Mouse (Mus musculus): ENCODE data around the gene Babam1.

The Babam1 gene

DNA sequence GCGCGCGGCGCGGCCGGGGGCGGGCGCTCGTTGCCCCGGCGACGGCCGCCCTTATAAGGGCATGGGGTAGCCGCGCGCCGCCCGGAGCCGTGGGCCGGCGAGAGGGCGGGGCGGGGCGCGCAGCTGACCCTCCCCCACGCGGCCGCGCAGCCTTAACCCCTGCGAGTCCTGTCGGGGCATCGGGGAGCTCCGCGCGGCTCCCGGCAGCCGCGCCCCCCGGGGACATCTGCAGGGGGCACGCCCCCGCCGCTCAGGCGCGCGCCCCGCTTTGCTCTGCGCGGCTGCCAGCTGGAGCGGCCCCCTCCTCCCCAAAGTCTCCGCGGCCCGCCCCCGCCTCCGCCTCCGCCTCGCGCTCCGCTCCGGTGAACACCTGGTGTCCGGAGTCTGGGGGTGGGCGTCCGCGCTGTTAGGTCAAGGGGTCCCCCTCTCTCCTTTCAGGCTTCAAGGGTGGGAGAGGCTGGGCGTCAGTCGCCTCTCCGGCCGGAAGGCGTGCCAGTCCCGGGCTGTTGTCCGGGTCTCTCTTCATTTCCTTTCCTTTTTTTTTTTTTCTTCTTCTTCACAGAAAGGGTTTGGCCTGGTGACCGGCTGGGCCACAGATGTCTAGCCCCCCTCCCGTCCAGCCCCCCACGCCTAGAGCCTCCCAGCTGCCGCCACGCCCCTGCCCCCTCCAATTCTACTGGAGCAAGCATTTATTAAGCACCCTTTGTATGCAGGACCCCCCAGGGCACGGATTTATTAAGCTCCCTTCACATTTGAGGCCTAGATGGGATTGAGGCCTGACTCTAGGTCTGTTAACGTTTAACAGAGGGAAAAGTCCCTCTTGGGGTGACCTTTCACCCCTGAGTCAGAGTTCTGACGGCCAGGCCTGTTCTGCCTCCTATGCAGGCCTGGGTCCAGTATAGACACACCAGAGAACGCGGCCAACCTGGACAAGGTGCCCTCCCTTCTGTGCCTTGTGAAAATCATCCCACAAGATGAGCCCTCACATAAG lies 14.4 kb upstream of the Babam1 start:
- peak; percentile 93 for DNase-seq

DNA sequence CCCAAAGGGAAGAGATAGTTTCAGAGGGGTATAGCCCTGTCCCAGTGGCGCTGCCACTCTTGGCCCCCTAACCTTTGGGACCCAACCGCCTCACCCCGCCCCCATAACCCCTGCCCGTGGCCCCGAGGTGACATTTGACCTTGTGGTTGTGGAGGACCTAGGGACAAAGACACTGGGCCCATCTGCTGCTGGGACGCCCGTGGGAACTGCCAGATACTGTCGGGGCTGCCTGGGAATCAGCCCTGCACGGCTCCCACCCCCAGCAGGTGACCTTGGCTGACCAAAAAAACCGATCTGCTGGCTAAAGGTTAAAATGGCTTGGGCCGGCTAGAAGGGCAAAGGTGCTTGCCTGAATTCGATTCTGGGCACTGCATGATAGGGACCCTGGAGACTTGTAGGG lies 13.3 kb upstream of the Babam1 start:
- DNase-seq = no peak

DNA sequence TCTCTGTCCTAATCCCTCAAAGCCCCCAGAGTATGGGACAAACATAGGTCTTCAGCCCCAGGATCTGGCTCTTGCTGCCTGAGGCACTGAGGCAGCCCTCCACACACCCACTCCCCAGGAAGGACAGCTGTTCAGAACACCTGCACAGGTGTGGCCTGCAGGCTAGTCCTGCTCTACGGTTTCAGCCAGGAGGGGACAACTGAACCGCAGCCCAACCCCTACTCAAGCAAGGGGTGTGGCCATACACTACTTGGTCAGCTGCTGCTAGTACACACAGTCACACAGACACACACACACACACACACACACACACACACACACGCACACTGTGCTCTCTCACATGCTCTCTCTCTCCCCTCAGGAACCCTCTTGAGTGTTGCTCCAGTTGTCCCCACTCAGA lies 12.8 kb upstream of the Babam1 start:
- peak; percentile 43 for DNase-seq

DNA sequence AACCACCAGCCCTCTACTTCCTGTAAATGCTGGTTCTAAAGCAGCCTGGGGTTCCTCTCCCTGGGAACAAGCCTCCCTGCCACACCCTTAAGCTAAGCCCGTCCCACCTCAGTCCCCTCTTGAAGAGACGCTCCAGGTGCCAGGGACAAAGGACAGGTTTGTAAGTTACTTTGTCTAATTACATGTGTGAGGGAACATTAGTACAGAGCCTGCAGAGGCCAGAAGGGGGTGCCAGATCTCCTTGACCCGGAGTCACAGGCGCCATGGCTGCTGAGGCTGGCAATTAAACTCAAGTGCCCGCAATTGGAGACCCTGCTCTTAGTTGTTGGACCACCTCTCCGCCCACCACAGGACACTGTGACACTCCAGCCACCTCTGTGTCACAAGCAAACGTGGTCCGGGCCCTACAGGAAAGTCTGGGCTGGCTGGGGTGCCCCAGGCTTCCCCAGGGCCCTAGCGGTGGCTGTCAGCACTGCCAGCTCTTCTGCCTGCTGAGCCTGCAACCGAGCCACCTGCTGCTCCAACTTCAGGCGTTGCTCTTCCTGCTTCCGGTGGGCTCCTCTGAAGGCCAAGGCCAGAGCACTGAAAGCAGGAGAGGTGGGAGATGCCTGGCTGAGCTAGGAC lies 11.3 kb upstream of the Babam1 start:
- DNase-seq = peak; percentile 6

DNA sequence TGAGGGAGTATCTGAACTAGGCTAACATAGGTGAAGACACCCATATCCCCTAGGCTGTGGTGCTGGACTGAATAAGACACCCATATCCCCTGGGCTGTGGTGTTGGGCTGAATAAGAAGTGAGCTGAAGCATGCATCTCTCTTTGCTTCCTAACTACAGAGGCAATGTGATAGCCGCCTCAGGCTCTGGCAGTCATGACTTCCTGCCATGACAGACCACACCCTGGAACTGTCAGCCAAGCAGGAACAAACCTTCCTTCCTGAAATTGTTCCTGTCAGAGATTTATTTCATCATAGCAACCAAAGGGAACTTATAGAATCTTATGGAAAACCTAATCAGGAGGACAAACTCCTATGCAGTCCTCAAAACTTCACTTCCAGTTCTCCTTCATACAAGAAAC lies 8.4 kb upstream of the Babam1 start:
- DNase-seq = no peak

DNA sequence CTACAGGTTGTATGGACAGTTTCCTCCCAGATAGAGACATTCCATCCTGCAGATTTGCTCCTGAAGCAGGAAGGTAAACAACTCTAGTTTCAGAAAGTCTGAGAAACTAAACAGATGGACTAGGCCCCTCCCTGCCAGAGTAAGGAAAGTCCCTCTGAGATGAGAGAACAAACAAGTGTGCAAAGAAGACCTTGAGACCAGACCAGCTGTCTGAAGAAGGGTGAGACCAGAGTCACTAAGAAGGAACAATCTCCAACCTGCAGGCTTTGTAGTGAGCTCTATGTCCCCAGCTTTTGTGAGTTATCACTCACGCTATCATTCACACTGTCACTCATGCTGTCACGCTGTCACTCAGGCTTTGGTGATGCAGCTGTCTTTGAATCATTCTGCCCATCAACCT lies 5.0 kb upstream of the Babam1 start:
- DNase-seq = no peak

DNA sequence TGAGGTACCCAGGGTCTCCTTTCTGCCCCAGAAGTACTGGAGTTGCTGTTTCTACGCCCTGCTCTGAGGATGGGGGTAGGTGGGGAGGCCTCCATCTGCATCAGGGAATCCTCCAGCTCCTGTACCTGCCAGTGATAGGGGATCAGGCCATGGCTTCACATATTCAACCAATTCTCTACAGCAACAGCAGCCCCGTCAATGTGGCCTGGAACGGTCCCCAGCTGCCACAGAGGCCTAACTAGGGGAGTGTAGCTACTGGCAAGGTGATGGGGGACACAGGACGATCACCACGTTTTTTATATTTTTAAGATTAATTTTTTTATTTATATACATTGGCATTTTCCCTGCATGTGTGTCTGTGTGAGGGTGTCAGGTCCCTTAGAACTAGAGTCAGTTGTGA lies 4.3 kb upstream of the Babam1 start:
- no peak for DNase-seq

DNA sequence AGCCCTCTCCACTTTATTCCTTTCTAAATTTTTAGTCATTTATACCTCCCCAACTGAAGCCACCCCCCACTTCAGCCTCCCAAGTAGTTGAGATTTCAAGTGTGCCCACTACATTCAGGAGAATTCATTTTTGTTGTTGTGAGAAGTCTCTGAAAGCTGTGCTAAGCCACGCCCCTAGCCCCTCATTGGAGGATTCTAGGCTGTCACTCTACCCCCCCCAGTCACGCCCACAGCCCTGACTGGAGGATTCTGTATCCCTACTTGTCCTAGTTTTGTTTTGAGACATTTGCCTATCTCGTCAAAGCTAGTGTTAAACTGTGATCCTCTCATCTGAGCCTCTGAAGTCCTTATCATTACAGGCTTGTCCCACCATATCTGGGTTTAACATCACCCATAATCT lies 3.8 kb upstream of the Babam1 start:
- peak; percentile 89 for DNase-seq

DNA sequence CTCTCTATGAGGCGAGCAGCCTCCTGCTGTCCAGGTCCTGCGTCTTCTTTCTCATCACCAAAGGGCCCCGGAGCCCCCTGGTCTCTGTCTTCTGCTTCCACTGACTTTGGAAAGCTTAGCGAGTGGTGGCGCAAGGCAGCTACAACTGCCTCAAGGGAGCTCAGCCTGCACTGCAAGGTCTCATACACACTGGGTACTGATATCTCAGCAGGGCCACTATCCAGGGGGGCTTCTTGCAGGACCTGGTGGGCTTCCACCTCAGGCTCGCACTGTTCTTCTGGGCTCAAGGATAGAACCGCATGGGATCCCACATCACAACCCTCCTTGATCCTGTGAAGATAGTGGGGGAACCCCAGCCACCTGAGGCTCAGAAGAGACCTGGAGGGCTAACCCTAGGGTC lies 2.2 kb upstream of the Babam1 start:
- DNase-seq = no peak

DNA sequence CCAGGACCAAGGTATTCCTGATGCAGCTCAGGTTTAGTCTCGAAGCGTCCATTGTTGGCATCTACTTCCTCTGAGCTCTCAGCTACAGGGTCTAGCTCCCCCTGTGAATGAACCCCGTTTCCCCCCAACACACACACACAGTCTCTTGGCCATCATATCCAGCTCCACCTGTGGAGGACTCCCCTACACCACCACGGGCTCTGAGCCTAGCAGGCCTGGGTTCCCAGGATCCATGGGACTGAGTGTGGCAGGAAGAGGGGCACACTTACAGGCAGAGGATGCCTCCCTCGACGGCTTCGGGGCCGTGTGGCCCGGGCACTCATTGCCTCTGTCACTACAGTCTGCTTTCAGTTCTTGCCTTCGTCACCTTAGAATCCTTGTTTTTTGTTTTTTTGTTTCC lies 1.6 kb upstream of the Babam1 start:
- no peak for DNase-seq

DNA sequence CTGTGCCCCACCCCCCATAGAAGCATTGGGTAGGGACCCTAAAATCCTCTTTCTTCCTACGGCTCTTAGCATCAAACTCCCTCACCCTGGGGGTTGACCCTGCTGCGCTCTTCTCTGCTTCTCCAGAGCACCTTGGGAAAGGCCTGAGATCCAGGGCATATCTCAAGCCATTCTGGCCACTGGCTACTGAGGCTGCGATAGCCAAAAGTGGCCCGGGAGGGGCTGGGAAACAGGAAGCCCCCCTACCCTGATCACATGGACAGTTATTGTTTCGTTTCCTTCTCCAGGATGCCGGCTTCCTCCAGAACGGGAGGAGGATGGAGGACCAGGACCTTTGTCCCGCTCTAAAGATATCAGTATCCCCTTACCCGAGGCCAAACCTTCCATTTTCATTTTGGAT lies 1.0 kb upstream of the Babam1 start, which contains the start of gene Ushbp1:
Gene Ushbp1, minus strand, starts transcription at position 174 of the 400 bp plus-strand sequence.
- no peak for DNase-seq

DNA sequence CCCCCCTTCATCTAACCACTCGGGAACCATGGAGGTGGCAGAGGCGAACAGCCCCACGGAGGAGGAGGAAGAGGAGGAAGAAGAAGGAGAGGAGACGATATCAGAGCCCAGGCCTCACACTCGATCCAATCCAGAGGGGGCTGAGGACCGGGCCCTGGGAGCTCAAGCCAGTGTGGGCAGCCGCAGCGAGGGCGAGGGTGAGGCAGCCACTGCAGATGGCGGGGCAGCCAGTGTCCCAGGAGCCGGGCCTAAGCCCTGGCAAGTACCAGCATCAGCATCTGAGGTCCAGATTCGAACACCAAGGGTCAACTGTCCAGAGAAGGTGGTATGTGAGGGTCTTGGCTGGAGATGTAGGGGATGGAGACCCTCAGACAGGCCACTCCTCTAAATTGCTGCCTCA lies 1.0 kb downstream of the Babam1 start:
- no peak for DNase-seq

DNA sequence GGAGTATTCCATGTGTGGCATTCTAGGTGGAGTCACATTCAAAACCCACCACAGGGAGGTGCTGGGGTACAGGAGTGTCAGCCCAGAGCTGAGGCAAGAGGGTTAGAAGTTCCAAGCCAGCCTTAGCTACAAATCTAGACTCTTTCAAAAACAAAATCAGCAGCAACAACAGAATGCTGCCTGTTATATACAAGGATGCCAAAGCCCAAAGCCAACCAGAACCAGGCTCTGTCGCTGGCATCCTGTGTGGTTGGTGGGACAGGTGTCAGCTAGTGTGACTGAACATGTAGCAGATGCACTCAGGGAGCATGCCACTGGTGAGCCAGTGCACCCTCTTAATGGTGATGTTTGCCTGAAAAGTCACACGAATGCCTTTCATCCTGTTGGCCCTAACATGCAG lies 4.2 kb downstream of the Babam1 start:
- no peak for DNase-seq

DNA sequence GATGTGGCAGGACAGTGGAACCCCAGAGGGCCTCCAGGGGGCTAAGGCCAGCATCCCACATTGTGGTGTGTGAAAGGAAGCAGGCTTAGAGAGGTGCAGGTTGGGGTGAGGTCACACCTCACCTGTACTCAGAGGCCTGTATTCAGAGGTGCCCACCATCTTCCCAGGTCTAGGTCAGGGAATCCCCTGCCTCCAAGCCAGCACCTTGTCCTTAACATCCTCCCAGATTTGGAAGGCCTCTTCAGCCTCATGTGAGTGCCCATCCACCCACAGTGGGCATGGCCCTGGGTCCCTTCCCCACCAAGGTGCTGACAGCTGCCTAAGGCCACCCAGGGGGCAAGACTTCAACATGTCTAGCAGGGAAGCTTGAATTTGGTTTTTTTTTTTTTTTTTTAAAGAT lies 4.8 kb downstream of the Babam1 start:
- DNase-seq = no peak

DNA sequence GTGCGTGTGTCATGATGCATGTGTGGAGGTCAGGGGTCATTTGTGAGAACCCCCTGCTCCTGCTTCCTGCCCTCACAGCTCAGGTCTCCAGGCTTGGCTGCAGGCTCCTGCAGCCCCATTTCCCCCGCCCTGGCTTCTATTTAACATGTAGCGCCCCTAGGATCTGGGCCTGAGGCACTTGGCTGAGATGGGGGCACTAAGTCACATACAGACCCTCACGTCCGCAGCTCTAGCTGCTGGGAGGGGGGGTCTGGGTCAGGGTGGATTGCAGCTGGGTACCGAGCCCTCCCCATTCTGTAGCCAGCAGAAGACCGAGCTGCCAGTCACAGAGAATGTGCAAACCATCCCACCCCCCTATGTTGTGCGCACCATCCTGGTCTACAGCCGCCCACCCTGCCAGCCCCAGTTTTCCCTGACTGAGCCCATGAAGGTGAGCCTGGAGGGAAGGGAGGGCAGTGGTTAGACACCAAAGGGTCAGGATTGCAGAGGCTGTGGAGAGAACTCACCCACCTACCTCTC lies 5.8 kb downstream of the Babam1 start:
- DNase-seq = no peak

DNA sequence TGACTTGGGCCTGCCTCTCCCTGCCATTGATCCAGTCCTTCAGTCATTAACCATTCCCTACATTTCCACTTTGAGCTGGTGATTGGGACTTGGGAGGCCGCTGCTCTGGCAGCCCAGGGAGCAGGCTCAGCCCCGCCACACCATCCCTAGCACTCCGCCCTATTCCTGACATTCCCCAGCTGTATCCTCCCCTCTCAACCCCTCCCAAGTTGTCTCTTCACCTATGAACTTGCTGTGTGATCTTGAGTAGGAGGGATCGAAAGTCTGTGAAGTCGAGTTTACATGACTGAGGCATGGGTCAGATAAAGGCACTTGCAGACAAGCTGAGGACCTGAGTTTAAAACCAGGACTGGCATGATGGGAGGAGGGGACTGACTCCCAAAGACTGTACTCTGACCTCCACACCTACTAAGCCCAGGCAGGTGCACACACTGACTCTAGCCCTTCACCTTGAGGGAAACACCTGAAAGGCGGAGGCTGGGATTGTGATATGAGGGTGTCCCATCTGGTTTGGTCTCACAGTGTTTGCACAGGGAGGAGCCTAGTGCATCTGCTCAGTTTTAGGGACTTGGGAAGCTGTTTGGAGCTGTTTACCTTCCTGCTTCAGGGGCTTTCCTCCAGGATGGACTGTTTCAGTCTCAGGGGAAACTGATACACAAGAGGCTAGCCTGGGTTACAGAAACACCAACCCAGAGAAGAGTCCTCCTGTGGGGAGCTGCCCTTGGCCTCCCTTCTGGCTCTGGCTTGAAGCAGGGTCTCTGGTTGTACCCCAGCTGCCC lies 6.6 kb downstream of the Babam1 start:
- no peak for DNase-seq

DNA sequence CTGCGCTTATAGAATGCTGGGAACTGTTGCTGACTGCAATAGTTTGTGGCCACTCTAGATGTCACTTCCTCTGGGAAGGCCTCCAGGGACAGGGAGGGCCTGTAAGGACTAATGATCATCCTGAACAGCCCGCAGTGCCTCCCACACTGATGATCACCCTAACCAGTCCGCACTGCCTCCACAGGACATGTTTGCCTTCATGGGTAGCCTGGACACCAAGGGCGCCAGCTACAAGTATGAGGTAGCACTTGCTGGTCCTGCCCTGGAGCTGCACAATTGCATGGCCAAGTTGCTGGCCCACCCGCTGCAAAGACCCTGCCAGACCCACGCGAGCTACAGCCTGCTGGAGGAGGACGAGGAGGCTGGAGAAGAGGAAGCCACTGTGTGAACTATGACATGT lies 7.3 kb downstream of the Babam1 start:
- no peak for DNase-seq

DNA sequence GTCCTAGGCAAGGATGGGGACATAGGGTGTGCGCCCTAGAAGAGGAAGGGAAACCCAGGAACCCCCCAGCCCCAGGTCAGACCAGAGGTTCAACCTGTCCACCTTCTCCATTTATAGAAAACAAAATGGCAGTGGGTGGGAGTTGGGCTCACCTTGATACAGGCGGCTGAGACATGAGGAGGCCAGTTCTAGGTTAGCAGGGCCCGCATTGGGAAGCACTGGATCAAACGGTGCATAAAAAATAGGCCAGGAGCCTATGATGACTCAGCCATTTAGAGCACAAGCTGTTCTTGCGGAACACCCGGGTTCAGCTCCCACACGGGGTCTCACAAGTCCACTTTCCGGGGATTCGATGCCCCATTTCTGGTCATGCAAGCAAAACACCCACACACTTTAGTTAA lies 8.3 kb downstream of the Babam1 start:
- peak; percentile 49 for DNase-seq

DNA sequence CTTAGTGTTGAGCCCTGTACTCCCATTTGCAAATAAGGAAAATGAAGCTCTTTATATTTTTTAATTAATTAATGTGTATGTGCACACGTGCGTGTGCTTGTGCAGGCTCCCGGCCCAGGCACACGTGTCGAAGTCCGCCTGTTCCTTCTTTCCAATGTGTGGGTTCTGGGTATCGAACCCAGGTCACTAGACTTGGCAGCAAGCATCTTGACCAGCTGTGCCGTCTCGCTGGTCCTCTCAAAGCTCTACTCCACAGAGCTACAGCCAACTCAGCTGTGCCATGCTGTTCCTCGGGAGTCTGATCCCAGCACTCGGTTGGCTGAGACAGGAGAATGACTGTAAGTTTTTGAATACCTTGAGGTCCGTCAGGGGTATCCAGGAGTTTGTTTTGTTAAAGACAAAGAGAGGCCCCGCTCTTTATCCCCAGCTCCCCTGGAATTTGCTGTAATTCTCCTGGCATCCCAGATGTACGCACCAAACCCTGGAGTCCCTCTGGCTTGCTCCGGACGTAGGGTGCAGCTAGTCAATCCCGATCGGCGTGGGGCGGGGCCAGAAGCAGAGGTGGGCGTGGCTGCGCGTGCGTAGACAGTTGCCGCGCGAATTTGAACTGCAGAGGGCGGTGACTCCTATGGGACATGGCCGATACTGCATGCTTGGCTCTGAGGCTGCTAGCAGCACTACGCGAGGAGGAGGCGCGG lies 8.9 kb downstream of the Babam1 start, which contains the start of gene Ankle1:
Gene Ankle1, plus strand, starts transcription at position 610 of the 698 bp plus-strand sequence.
- peak; percentile 95 for DNase-seq

DNA sequence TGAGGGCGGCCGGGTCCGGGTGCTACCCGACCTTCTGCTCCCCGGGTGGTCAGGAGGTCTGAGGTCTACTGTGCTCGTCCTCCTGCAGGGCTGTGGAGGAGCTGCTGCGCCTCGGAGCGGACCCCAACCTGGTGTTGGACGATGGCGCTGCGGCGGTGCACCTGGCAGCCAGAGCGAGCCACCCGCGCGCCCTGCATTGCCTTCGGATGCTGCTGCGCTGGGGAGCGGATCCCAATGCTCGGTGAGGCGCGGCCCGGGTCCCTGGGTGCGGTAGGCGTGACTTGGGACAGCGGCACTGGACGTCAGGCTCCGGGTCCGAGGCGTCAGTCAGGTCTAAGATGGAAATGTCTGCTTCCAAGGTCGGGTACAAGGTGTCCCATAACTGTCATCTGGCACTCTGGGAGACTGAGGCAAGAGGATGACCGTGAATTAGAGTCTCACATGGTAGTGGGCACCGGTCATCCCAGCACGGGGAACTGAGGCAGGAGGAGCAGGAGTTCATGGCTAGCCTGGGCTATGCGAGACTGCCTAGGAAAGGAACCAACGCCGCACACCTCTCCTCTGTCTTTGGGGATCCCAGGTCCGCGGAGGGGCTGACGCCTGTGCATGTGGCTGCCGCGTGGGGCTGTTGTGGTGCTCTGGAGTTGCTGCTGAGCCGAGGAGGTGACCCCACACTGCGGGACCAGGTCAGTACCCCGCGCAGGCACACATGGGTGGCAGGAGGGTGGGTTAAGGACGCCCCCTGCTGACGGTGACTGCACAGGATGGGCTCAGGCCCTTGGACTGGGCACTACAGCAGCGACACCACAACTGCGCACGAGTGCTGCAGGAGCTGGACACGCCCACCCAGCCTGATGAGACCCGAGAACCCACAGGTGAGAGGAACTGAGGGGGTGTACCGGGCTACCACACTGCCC lies 9.7 kb downstream of the Babam1 start:
- peak; percentile 83 for DNase-seq

DNA sequence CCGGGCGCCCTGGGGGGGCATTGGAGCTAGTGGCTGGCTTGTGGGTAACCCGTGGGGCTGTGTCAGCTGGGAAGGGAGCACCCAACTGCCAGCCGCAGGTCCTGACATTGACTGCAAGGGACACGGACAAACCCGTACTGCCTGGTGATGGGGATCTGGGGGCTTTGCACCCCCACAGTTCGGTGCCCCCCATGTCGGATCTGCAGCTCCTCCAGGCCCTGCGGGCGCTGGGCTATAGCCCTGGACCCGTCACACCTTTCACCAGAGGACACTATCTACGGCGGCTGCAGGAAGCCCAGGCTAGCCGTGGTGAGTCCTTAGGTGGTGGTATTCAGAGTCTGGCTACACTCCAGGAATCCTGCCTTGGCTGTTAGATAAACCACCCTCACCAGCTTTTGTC lies 10.8 kb downstream of the Babam1 start:
- DNase-seq = no peak
